Mouse (Mus musculus) thymus, adult 2 months (tissue): ENCODE data around the gene Abr.
A peak's percentile ranks its signal among the peaks of the same experiment; 100 is the strongest.

ENCODE experiments used
- CTCF ChIP-seq: fragments of 200-500 bp; IDR thresholded peaks from 2 replicates; pipeline ENCODE4 v1.5.1; 2012; ENCODE audit warnings: mild to moderate bottlenecking, control low read depth, low read length, moderate library complexity, borderline replicate concordance; ENCODE audit not compliant: control insufficient read depth, poor library complexity, insufficient read depth; ENCODE audit errors: extremely low read depth
- POLR2A ChIP-seq: fragments of 200-500 bp; IDR thresholded peaks from 2 replicates; pipeline ENCODE4 v1.6.1; 2012; ENCODE audit warnings: mild to moderate bottlenecking, low read length, control low read depth, moderate library complexity; ENCODE audit not compliant: control insufficient read depth, poor library complexity, insufficient read depth; ENCODE audit errors: extremely low read depth

DNA sequence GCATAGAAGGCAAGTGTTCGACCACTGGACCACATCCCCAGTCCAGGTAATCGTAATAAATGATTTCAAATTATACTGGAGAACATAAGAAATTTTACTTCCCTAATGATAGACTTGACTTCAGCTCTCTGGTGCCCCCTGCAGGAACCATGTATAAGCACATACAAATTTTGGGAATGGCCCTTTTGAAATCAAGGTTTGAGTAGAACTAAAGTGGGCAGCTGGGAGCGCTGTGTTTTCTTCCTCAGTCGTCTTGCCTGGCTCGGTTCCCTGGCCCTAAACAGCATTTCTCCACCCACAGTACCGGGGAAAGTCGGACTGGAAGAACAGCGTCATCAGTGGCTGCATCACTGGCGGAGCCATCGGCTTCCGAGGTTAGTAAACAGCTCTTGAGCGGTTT is 211.3 kb downstream of the Abr start:
- TF ChIP-seq CTCF (0 out of 2 replicates have a peak, but pooled peaks have one; percentile 30), POLR2A (no peak)
